In genomic region chr7:81862587-81863583, GRCm38 (mm10) we compare ENCODE assay signal across 10 mouse cellular contexts. TPM values are rescaled to one million over a fixed set of nuclear protein-coding genes. Genes with fewer than 3 reads are reported as not detected.
DNase-seq lines count a peak whose midpoint lies in the region; ATAC-seq and TF ChIP-seq lines count a peak whose summit lies in the region.
"Had no signal": no experiment of that assay in that cellular context is flagged by ENCODE, and none has a peak within 500 bp of the region (broad histone marks: within the 10 kb centered on the region; RNA-seq: fewer than 3 reads in every experiment).

No protein-coding gene starts in this region.

- no peaks in the 10 kb centered on the region for H3K9me3 ChIP-seq in kidney, embryonic 15.5 days (replicated peaks)
- no peaks in the 10 kb centered on the region for H3K9me3 ChIP-seq in embryonic facial prominence, embryonic 14.5 days (ENCODE audit: control insufficient read depth, low read length)
- no peaks in the 10 kb centered on the region for H3K9me3 ChIP-seq in kidney, postnatal 0 days (replicated peaks; ENCODE audit: low read length)

- H3K36me3 ChIP-seq in kidney, embryonic 15.5 days = 0 out of 2 replicates have a peak, but pooled peaks cover 2% of the 10 kb centered on the region
- H3K36me3 ChIP-seq in embryonic facial prominence, embryonic 14.5 days (ENCODE audit: control insufficient read depth, insufficient read depth, low read length) = no peaks in the 10 kb centered on the region
- H3K36me3 ChIP-seq in kidney, postnatal 0 days (ENCODE audit: insufficient read depth, low read length) = no peaks in the 10 kb centered on the region
- H3K36me3 ChIP-seq in macrophage (ENCODE audit: inconsistent target) = peaks cover 31% of the 10 kb centered on the region

- peaks cover 17% of the 10 kb centered on the region for H3K27me3 ChIP-seq in kidney, embryonic 15.5 days
- H3K27me3 ChIP-seq in embryonic facial prominence, embryonic 14.5 days (replicated peaks; ENCODE audit: control insufficient read depth, insufficient read depth, low read length) = peaks cover 22% of the 10 kb centered on the region
- H3K27me3 ChIP-seq in kidney, postnatal 0 days (ENCODE audit: insufficient read depth, low read length) = no peaks in the 10 kb centered on the region
- H3K27me3 ChIP-seq: Patski had no signal

- H3K79me2 ChIP-seq in macrophage (ENCODE audit: inconsistent target) = peaks cover 76% of the 10 kb centered on the region

- ATAC-seq in kidney, embryonic 15.5 days (replicated peaks; ENCODE audit: low FRiP score) = no peak
- ATAC-seq in embryonic facial prominence, embryonic 14.5 days (ENCODE audit: low read depth) = peak; percentile 13; the same call in 1 of the 2 replicates
- no peak for ATAC-seq in kidney, postnatal 0 days (replicated peaks; ENCODE audit: low FRiP score, low read depth)
- no peak for ATAC-seq in cerebellum, adult (ENCODE audit: insufficient number of reproducible peaks, low FRiP score, low TSS enrichment)
- ATAC-seq: Patski had no signal

- no peak overlapping the region for H3K4me3 ChIP-seq in kidney, embryonic 15.5 days (replicated peaks)
- no peak overlapping the region for H3K4me3 ChIP-seq in embryonic facial prominence, embryonic 14.5 days (ENCODE audit: low read depth, low read length)
- H3K4me3 ChIP-seq in kidney, postnatal 0 days (replicated peaks; ENCODE audit: low read depth, low read length) = no peak overlapping the region
- H3K4me3 ChIP-seq in macrophage (ENCODE audit: inconsistent target) = peak overlapping the region; percentile 11; the same call in 1 of the 2 replicates

- H3K27ac ChIP-seq in kidney, embryonic 15.5 days = peak overlapping the region; percentile 49; the same call in 1 of the 2 replicates
- H3K27ac ChIP-seq in embryonic facial prominence, embryonic 14.5 days (replicated peaks; ENCODE audit: low read depth, low read length) = no peak overlapping the region
- 0 out of 2 replicates have a peak overlapping the region, but pooled peaks have one; percentile 6 for H3K27ac ChIP-seq in kidney, postnatal 0 days
- peak overlapping the region; percentile 94 for H3K27ac ChIP-seq in macrophage

- H3K4me2 ChIP-seq in kidney, embryonic 15.5 days = no peak overlapping the region
- no peak overlapping the region for H3K4me2 ChIP-seq in embryonic facial prominence, embryonic 14.5 days (ENCODE audit: low read depth, low read length)
- no peak overlapping the region for H3K4me2 ChIP-seq in kidney, postnatal 0 days (ENCODE audit: low read length)

- WGBS in kidney, embryonic 15.5 days = 65% methylated on average over 24 of the region's 24 CpGs
- 73% methylated on average over 21 of the region's 24 CpGs for WGBS in embryonic facial prominence, embryonic 14.5 days
- 72% methylated on average over 24 of the region's 24 CpGs for WGBS in kidney, postnatal 0 days
- WGBS in macrophage (ENCODE audit: missing documents) = 28% methylated on average over 24 of the region's 24 CpGs

- H3K4me1 ChIP-seq in kidney, embryonic 15.5 days = peaks cover 32% of the 10 kb centered on the region
- peaks cover 6% of the 10 kb centered on the region; the same call in 1 of the 2 replicates for H3K4me1 ChIP-seq in embryonic facial prominence, embryonic 14.5 days (ENCODE audit: control insufficient read depth, insufficient read depth, low read length)
- H3K4me1 ChIP-seq in kidney, postnatal 0 days (replicated peaks; ENCODE audit: insufficient read depth, low read length) = peaks cover 6% of the 10 kb centered on the region; the same call in 1 of the 2 replicates

- DNase-seq in kidney, adult 18-20 months = no peak
- DNase-seq in embryonic facial prominence, embryonic 14.5 days (ENCODE audit: low spot score) = peak; percentile 72
- DNase-seq in kidney, postnatal 0 days (ENCODE audit: low spot score) = no peak
- DNase-seq in right cerebral cortex, postnatal 36 days (ENCODE audit: low spot score in 2 of 2) = no peak
- DNase-seq in testis, postnatal 10 days (ENCODE audit: low spot score) = no peak

- H3K9ac ChIP-seq in kidney, embryonic 15.5 days = no peak overlapping the region
- no peak overlapping the region for H3K9ac ChIP-seq in embryonic facial prominence, embryonic 14.5 days (ENCODE audit: low read depth, low read length)
- H3K9ac ChIP-seq in kidney, postnatal 0 days (ENCODE audit: low read depth, low read length) = no peak overlapping the region

- TF ChIP-seq CTCF in kidney, postnatal 0 days (IDR thresholded peaks at IDR 0.05; ENCODE audit: low read depth) = no peak

RNA-seq across cellular contexts. Expression of gene Tm6sf1, which starts 4.1 kb away (rescaled TPM):
- 13.5 and 14.5 TPM in 2 replicates for polyA plus RNA-seq in kidney, embryonic 15.5 days (2015; fragmentation: Nextera tagmentation; extraction: Ambion mirVana)
- polyA plus RNA-seq in embryonic facial prominence, embryonic 14.5 days (2014; fragmentation: Nextera tagmentation; extraction: Ambion mirVana) = 34.7 and 50.6 TPM in 2 replicates
- polyA plus RNA-seq in kidney, postnatal 0 days (2015; fragmentation: Nextera tagmentation; extraction: Ambion mirVana) = 10.4 TPM in 2 replicates
- 100 to 1,000 TPM in 24 of 26 experiments, 10 to 100 TPM in 2; 42.9 to 414 (median 222) TPM for total RNA-seq in macrophage (2018; cell fraction: chromatin; rRNA removed)
- total RNA-seq in macrophage (2018; cell fraction: cytosol; rRNA removed) = 100 to 1,000 TPM in 6 of 26 experiments, 10 to 100 TPM in 20; 52.5 to 116 (median 90.3) TPM
- total RNA-seq in macrophage (2018; cell fraction: nucleus; rRNA removed) = 100 to 1,000 TPM in 22 of 26 experiments, 10 to 100 TPM in 4; 56.2 to 552 (median 176) TPM
- polyA plus RNA-seq in macrophage (2018) = 72.9 to 199 TPM (median 101 TPM) in 3 replicates

RNA-seq across cellular contexts. Expression of gene Gm10160, which starts 7.3 kb away (rescaled TPM):
- not detected in 2 replicates for polyA plus RNA-seq in kidney, embryonic 15.5 days (2015; fragmentation: Nextera tagmentation; extraction: Ambion mirVana)
- not detected in 2 replicates for polyA plus RNA-seq in embryonic facial prominence, embryonic 14.5 days (2014; fragmentation: Nextera tagmentation; extraction: Ambion mirVana)
- not detected in 2 replicates for polyA plus RNA-seq in kidney, postnatal 0 days (2015; fragmentation: Nextera tagmentation; extraction: Ambion mirVana)
- total RNA-seq in macrophage (2018; cell fraction: chromatin; rRNA removed) = not detected
- total RNA-seq in macrophage (2018; cell fraction: cytosol; rRNA removed) = not detected
- not detected for total RNA-seq in macrophage (2018; cell fraction: nucleus; rRNA removed)
- polyA plus RNA-seq in macrophage (2018) = not detected in 3 replicates
- total RNA-seq: layer of hippocampus, postnatal 14 days had no signal
- polyA plus RNA-seq: Patski had no signal

RNA-seq across cellular contexts. Expression of gene Btbd1, which starts 33.7 kb away (rescaled TPM):
- 62.3 and 67.3 TPM in 2 replicates for polyA plus RNA-seq in kidney, embryonic 15.5 days (2015; fragmentation: Nextera tagmentation; extraction: Ambion mirVana)
- 100 and 109 TPM in 2 replicates for polyA plus RNA-seq in embryonic facial prominence, embryonic 14.5 days (2014; fragmentation: Nextera tagmentation; extraction: Ambion mirVana)
- 71.1 and 76.5 TPM in 2 replicates for polyA plus RNA-seq in kidney, postnatal 0 days (2015; fragmentation: Nextera tagmentation; extraction: Ambion mirVana)
- total RNA-seq in macrophage (2018; cell fraction: chromatin; rRNA removed) = 100 to 1,000 TPM in 12 of 26 experiments, 10 to 100 TPM in 14; 43.4 to 253 (median 95.3) TPM
- total RNA-seq in macrophage (2018; cell fraction: cytosol; rRNA removed) = 10 to 100 TPM; 33.3 to 80.0 (median 54.7) TPM
- 100 to 1,000 TPM in 5 of 26 experiments, 10 to 100 TPM in 21; 29.6 to 130 (median 74.0) TPM for total RNA-seq in macrophage (2018; cell fraction: nucleus; rRNA removed)
- 50.7 to 145 TPM (median 61.2 TPM) in 3 replicates for polyA plus RNA-seq in macrophage (2018)
